Mouse (Mus musculus): ENCODE results near the gene Hint1.

Hint1 gene

DNA sequence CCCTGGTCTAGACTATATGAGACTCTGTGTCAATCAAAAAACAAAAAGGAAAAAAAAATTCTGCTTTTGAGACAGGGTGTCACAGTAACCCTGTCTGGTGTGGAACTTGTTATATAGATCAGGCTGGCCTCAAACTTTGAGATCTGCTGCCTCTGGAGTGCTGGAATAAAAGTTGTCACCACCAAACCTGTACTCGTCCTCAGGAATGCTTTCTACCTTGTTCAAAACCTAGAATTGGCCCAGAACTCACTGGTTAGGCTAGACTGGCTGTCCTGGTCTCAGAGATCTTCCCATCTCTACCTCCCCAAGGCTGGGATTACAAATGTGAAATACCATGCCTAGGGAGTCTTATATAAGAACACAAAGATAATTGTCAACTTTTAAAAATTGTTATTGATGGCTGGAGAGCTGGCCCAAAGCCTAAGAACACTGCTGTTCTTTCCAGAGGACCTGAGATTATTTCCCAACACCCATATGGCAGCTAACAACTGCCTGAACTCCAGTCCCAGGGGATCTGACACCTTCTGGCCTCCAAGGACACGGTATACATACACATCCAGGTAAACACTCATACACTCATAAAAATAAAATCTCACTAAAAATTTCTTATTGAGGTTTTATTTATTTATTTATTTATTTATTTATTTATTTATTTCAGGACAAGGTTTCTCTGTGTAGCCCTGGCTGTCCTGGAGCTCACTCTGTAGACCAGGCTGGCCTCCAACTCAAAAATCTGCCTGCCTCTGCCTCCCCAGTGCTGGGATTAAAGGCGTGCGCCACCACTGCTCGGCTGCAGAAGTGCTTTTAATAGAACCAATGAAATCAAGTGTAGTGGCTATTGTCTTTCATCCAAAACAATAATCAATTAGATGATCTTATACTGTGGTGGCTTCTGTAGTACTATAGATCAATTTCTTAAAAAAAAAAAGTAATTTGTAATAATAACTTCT is 4.4 kb upstream of the Hint1 start:
- DNase-seq (ENCODE audit: low spot score in 2 of 2), result no peak

DNA sequence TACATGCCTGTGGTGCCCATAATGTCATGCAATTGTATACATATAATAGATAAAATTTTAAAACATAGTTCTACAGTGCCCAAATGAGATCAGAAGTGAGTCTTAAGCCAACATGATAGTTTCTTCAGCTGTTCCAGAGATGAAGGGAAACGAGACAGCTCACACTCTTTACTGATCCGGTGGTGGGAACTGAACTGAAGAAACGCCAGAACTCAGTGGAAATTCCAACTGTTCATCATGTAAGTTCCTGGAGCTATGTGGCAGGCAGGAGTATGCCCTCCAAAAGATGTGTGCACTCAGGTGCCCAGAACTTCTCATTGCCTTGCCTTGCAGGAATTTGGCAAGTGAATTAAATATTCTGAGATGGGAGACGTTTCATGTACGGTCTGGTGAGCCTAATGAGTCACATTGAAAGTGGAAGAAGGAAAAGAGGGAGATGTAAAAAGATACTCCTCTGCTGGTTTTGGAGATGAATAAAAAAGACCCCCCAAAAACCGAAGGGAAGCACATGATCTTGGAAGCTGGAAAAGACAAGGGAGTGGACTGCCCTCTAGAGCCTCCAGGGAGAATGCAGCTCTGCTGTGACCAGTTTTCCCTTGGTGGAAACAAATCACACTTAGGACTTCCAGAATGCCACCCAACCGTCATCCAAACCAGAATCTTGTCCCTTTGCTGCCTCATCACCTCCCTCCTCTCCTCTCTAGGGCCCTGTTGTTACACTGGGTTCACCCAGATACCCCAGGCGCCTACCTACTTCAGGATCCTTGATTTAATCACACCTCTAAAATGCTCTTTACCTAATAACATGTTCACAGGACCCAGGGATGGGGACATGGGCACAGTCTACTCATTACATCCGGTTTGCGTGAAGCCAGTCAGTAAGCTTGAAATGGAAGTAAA is 3.3 kb upstream of the Hint1 start:
- peak; percentile 73 to 83 for DNase-seq (ENCODE audit: low spot score in 2 of 2)

DNA sequence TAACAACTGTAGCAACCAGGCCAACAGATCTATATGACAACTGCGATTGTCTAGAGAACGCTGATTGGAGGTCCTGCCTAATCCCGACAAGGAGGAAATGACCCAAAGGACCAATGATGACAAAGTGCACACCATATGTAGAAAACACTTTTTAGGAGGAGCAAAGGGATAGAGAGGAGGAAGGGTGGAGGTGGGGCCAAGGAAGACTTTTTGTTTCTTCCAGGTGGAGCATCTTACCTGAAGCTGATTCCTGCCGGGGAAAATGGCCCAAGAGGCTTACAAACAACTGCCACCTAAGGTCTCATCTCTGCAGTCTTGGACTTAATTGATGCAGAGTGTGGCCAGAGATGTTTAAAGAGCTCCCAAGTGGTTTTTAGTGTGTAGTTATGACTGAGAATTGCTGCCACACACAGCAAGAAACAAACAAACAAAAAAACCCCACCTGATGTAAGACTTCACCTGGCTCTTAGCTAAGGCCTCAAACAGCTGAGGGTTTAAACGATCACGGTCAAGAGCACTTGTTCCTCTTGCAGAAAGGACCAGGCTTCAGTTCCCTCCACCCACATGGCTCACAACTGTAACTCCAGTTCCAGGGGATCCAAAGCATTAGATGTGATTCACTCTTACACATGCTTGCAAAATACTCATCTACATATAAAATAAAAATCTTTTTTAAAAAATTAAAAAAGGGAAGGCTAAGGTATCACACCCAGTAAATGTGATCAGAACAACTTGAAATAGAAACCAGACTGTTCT is 675 bp upstream of the Hint1 start:
- no peak for DNase-seq (ENCODE audit: low spot score in 2 of 2)

DNA sequence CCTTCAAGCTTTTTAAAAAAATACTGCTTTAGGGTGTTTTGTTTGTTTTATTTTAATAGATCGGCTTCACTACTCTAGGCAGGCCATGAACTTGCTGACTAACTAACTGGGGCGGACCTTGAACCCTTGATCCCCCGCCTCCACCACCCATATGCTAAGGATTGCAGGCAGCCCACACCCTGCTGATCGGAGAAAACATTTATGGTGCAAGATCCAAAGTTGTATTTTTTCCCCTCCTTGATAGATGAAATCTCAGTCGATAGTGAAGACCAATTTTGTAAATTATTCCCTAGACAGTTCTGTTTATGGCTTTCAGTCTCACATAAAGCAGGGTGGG is 834 bp downstream of the Hint1 start:
- DNase-seq (ENCODE audit: low spot score in 2 of 2), result peak in 1 of 2 experiments; percentile 60

DNA sequence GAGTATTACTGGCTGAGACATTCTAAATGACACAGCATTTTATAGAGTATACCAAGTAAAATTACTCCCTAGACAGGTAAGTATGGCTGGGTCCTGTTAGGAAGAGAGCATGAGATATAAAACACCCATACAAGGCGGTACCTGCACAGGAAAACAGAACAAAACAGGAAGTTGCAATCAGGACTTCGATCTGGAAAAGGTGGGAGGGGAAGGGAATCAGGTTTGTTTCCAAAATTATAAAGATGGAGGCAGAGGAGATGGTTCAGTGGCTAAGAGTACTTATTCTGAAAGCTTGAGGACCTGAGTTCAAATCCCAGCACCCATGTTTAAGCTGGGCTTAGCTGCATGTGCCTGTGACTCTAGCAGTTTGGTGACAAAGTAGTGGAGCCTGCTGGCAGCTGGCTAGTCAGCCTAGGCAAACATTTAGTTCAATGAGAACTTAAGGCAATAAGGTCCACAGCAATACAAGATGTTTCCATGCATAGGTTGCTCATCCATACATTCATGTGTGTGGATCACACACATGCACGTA is 1.8 kb downstream of the Hint1 start:
- DNase-seq (ENCODE audit: low spot score in 2 of 2), result no peak

- no peak for DNase-seq (ENCODE audit: low spot score in 2 of 2)
Measured at GRCm38 (mm10) chr11:54868445-54868844, 2.3 kb downstream of the Hint1 start.

GRCm38 (mm10) chr11:54869318-54869717 is 3.1 kb downstream of the Hint1 start:
- DNase-seq (ENCODE audit: low spot score in 2 of 2), result no peak

DNA sequence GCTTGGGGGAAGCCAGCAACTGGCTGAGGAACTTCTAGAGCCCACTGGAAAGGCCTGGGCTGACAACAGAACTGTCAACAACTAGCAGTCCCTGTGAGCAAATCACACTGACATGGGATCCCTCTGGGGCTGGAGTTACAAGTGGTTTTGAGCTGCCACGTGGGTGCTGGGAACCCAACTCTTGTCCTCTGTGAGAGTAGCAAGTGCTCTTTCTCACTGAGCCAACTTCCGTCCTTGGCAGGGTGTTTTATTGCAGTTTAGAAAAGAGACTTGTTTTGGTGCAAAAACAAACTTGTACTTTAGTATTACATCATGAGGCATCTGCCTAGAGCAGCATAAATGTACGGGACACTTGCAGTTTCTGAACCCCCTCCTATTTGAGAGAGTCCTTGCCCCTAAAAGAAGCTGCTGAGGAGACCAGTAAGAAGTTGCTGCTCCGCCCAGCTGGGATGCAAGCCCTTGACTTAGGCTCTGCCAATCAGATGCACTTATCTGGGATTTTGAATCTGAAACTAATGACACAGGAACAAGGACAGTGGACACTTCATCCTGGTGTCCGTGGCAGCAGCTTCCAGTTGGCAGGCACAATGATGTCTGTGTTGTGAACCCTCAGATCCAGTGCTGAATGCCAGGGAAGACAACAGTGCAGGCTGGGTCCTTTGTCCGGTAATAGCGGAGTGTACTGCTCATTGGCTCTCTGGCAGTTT is 5.8 kb downstream of the Hint1 start:
- DNase-seq (ENCODE audit: low spot score in 2 of 2), result peak in 1 of 2 experiments; percentile 33

DNA sequence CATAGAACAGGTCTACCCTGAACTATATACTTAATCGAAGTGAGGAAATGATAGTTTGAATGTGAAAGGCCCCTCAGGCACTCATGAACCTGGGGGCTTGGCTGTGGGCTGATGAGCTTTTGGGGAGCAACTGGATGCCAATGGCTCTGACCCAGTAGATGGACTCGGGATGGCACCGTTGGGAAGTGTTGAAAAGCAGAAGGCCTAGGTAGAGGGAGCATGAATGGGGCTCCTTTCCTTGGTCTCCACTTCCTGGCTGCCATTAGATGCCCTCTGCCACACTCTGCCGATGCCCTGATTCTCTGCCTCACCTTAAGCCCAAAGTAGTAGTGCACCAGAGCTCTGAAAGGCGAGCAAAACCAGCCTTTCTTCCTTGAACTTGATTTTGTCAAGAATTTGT is 9.8 kb downstream of the Hint1 start:
- no peak for DNase-seq (ENCODE audit: low spot score in 2 of 2)

- DNase-seq (ENCODE audit: low spot score in 2 of 2), result no peak
Measured at GRCm38 (mm10) chr11:54878893-54879292, 12.7 kb downstream of the Hint1 start.

- peak; percentile 53 to 61 for DNase-seq (ENCODE audit: low spot score in 2 of 2)
Measured at GRCm38 (mm10) chr11:54879434-54879833, 13.3 kb downstream of the Hint1 start.

GRCm38 (mm10) chr11:54879922-54880321 is 13.7 kb downstream of the Hint1 start:
- DNase-seq (ENCODE audit: low spot score in 2 of 2), result no peak

GRCm38 (mm10) chr11:54881051-54881474 is 14.9 kb downstream of the Hint1 start:
- no peak for DNase-seq (ENCODE audit: low spot score in 2 of 2)

GRCm38 (mm10) chr11:54882671-54883070 is 16.5 kb downstream of the Hint1 start:
- no peak for DNase-seq (ENCODE audit: low spot score in 2 of 2)

DNA sequence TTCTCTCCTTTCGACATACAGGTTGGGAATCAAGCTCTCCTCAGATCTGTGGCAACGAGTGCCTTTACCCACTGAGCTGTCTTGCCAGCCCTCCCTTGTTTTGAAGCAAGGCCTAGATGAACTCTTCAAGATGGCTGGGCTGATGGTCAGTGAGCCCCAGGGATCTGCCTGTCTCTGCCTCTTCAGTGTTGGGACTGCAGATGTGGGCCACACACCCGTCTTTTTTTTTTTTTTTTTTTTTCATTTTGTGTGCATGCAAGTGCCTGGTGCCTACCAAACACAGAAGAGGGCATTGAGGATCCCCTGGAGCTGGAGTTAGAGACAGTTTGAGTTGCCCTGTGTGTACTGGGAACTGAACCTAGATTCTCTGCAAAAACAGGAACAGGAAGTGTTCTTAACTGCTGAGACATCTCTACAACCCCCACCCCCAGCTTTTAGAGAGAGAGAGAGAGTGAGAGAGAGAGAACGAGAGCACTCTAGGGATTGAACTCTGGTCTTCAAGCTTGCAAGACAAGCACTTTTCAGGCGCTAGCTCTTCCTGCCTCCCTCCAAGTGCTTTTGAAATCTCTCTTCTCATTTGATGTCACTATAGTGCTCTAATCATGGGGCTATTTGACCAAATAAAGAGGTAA is 18.1 kb downstream of the Hint1 start:
- no peak for DNase-seq (ENCODE audit: low spot score in 2 of 2)

DNA sequence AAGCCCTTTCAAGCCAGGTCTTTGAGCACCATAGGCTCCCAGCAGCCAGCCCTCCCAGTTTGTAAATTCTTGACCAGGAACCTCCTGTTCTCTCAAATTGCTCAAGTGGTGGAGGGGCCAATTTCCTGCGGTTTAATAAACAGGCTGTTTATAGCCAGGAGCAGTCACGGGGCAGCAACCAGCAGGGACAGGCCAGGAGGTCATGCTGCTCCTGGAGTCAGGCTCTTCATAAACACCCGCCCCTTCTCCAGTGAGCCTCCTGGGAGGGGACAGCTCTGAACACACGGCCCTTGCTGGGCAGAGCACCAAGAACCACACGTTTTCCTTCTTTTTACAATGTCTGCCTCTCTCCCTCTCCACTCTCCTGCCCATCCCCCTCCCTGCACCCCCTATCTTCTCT is 18.8 kb downstream of the Hint1 start:
- DNase-seq (ENCODE audit: low spot score in 2 of 2), result no peak

DNA sequence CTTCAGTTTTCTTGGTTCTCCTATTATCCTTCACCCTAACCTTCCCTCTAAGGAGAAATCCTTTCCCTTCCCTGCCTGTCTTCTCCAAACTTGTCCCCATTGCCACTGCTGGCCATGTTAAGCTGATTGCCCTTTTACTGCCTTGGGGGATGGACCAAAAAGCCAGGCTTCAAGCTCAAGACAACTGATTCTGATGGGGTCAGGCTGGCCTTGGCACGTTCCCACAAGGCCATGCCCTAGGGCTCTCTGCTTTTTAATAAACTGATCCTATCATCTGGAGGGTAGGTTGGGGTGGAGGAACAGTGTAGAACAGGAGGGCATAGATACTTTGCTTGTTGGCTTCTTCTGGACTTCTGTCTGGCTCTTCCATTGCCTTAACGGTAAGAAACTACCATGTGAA is 19.2 kb downstream of the Hint1 start:
- DNase-seq (ENCODE audit: low spot score in 2 of 2), result no peak

DNA sequence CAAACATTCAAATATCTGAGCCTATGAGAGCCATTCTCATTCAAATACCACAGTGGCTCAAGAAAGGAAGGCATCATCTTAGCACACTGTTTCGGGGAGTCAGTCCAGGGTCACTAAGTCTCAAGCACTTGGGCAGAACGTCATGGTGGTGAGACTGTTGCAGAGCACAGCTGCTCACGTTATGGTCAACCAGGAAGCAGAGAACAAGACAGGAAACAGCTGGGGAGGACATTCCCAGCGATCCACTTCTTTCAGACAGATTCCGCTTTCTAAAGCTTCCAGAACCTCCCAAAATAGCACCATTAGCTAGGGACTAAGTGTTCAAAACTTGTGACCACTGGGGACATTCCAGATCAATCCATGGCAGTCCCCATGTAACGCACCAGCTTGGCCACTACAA is 21.7 kb downstream of the Hint1 start:
- DNase-seq (ENCODE audit: low spot score in 2 of 2), result no peak

GRCm38 (mm10) chr11:54891341-54891740 is 25.2 kb downstream of the Hint1 start:
- no peak for DNase-seq (ENCODE audit: low spot score in 2 of 2)

GRCm38 (mm10) chr11:54892091-54892490 is 25.9 kb downstream of the Hint1 start:
- no peak for DNase-seq (ENCODE audit: low spot score in 2 of 2)

GRCm38 (mm10) chr11:54894589-54894988 is 28.4 kb downstream of the Hint1 start:
- DNase-seq (ENCODE audit: low spot score in 2 of 2), result no peak
